Mouse (Mus musculus): ENCODE data around the gene 1700122O11Rik. TPM values are rescaled to one million over a fixed set of nuclear protein-coding genes. Genes with fewer than 3 reads are reported as not detected.

Gene 1700122O11Rik
- polyA plus RNA-seq, 1 experiment from 2014 or later = not detected

DNA sequence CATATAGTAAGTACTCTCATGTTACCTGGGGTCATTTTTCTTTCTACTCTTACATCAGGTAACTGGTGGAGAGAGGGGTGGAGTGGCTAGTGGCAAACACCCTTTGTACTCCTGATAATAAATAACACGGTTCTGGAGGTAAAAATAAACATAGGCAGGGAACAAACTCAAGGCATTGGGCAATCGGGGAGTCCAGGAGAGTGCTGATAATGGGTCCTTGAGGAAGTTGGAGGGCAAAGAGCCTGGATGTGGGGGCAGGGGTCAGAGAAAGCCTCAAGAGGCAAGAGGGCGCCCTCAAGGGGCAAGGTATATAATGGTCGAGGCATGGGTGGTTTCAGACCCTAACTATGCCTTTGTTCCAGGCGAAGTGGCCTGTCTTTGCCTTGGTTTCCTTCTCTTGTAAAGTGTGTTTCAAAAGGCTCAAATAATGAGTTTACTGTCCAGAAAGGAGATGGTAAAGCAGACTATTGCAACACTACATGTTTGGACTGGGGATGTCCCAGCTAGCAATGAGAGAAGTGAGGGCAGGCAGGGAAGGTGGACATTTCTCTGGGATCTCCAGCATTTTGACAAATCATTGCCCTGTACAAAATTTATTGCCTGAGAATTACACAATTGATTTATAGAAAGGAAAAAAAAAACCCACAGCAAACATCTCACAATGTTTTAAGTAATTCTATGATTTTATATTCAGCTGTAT lies 13.7 kb upstream of the 1700122O11Rik start:
- POLR2A ChIA-PET = no interaction called here
- ATAC-seq = no peak
- in situ Hi-C loops (cut with MboI; ENCODE audit: low pct_unique_long_range_greater_than_20kb) = no loop called here

GRCm38 (mm10) chr17:48045631-48046030 lies 7.5 kb upstream of the 1700122O11Rik start:
- CTCF ChIA-PET = interaction anchor here (0.8 to 1.2 kb wide), 2 partner anchors 12 to 55 kb away, joined by 3 to 4 read pairs; no protein-coding TSS in a partner anchor
- TF ChIP-seq CTCF (IDR thresholded peaks at IDR 0.05) = peak; percentile 78
- in situ Hi-C loops (cut with MboI; ENCODE audit: low pct_unique_long_range_greater_than_20kb) = loop anchor here (10.0 kb wide), 1 partner anchor 161 kb away; no protein-coding TSS in a partner anchor
- DNase-seq (ENCODE audit: low read depth, low spot score) (no peak), ATAC-seq (no peak)
- POLR2A ChIA-PET = no interaction called here
- H3K27me3 ChIP-seq = peaks cover 3% of the 10 kb centered on the region

More for the DNA sequence above, 13.7 kb upstream of the 1700122O11Rik start:
- DNase-seq (ENCODE audit: low read depth, low spot score) = no peak
- CTCF ChIA-PET = no interaction called here
- TF ChIP-seq CTCF (IDR thresholded peaks at IDR 0.05) = no peak
- H3K27me3 ChIP-seq = peaks cover 17% of the 10 kb centered on the region

DNA sequence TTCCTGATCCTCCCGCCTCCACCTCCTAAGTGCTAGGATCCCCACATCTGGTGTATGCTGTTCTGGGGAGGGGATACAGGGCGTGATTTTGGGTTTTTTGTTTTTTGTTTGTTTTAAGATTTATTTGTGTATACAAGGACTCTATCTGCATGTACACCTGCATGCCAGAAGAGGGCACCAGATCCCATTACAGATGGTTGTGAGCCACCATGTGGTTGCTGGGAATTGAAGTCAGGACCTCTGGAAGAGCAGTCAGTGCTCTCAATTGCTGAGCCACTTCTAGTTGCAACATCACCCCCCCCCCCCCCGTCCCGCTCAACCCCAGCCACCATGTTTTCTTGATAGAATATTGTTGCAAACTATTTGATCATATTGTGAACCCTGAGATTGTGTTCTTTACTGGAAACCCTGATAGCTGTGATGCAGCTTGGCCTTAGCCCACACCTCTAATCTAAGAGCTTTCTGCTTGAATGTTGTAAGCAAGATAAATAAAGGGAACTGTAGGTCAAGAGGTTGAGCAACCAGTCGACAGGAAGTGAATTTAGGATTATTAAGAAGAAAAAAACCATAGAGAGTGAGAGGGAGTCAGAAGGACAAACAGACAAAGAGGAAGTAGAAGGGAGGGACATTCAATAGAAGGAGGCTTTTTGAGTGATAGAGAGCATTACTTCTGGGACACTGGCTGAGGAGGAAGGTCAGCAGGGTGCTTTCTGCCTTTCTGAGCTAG lies 5.2 kb upstream of the 1700122O11Rik start:
- H3K27me3 ChIP-seq = no peaks in the 10 kb centered on the region
- CTCF ChIA-PET = no interaction called here
- DNase-seq (ENCODE audit: low read depth, low spot score) = no peak
- POLR2A ChIA-PET = no interaction called here
- no peak for ATAC-seq
- in situ Hi-C loops (cut with MboI; ENCODE audit: low pct_unique_long_range_greater_than_20kb) = loop anchor here (10.0 kb wide), 1 partner anchor 159 kb away; no protein-coding TSS in a partner anchor
- no peak for TF ChIP-seq CTCF (IDR thresholded peaks at IDR 0.05)

DNA sequence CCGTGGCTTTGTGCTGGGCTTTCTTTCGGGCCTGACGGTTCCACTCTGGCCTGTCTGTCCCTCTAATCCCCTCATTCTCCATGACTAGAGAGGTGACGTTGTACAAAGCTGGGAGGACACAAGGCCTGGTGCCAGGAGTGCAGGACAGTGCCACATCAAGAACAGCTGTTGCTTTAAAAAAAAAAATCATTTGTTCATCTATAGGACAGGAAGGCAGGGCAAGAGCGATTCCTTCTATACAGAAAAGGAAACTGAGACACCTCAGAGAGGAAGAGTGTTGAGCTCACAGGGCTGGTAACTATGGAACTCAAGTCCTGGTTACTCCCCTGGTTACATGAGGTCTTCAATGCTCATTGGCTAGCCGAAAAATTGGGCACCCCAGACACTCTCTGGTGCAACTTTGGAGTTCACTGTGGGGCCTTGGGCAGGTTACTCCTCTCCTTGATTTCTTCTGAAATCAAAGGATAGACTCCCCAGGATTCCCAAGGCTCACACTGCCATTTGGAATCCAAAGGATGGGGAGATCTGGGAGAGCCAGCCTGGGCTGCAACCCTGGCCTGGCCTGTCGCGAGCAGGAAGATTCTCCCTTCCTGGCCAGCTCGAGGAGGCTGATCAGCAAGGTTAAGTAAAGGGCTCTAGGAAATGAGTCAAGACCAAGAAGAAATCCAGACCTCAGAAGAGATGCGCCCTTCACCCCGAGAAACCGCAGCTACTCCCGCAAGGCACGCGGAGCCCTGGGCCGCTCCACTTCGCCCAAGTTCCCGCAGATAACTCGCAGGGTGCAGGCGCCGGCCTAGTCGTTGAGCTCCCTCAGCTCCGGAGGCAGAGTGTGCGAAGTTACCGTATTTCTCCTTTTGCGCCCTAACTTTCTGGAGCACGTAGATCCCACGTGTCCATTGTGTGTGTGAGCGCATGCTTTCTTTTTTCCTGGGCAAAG lies 3.5 kb upstream of the 1700122O11Rik start:
- ATAC-seq (no peak), DNase-seq (ENCODE audit: low read depth, low spot score) (no peak)
- in situ Hi-C loops (cut with MboI; ENCODE audit: low pct_unique_long_range_greater_than_20kb) = loop anchor here (10.0 kb wide), 1 partner anchor 157 kb away; no protein-coding TSS in a partner anchor
- CTCF ChIA-PET = no interaction called here
- no peaks in the 10 kb centered on the region for H3K27me3 ChIP-seq
- POLR2A ChIA-PET = no interaction called here
- no peak for TF ChIP-seq CTCF (IDR thresholded peaks at IDR 0.05)

DNA sequence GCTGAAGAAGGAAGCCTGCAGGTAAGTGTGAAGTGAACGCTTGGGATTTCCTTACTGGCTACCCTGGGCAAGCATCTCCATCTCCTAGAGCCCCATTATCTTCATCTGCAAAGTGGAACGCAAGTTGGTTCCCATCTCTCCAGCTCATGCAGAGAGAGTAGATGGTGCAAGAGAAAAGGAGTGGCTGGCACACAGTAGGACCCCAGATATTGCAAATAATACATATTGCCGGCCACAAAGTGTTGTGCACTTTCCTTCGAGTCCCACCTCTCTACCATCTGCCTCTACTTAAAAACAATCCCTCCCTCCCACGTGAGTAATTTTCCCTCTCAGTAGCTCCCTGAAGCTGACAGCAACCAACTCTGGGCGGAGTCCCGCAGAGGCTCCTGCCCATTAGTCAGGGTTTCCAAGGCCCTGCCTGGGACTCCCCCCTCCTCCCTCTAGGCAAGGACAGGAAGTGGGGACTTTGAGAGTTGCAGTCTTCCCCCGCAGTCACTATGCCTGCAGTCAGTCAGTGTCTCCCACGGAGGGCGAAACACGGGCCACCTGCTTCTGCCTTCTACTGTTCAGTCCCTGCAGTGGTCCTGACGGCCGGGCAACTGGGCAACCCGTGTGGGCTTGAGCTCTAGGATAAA lies 1.3 kb upstream of the 1700122O11Rik start:
- DNase-seq (ENCODE audit: low read depth, low spot score) = no peak
- H3K27me3 ChIP-seq = no peaks in the 10 kb centered on the region
- TF ChIP-seq CTCF (IDR thresholded peaks at IDR 0.05) = no peak
- in situ Hi-C loops (cut with MboI; ENCODE audit: low pct_unique_long_range_greater_than_20kb) = loop anchor here (5.0 kb wide), 1 partner anchor 107 kb away; no protein-coding TSS in a partner anchor
- POLR2A ChIA-PET = no interaction called here
- ATAC-seq = no peak
- CTCF ChIA-PET = no interaction called here

- POLR2A ChIA-PET = interaction anchor here (0.6 kb wide), 1 partner anchor 68 kb away, joined by 3 read pairs; no protein-coding TSS in a partner anchor
- DNase-seq (ENCODE audit: low read depth, low spot score) (no peak), ATAC-seq (no peak)
- no peak for TF ChIP-seq CTCF (IDR thresholded peaks at IDR 0.05)
- CTCF ChIA-PET = no interaction called here
- H3K27me3 ChIP-seq = no peaks in the 10 kb centered on the region
- in situ Hi-C loops (cut with MboI; ENCODE audit: low pct_unique_long_range_greater_than_20kb) = loop anchor here (5.0 kb wide), 1 partner anchor 105 kb away; no protein-coding TSS in a partner anchor
These were observed 1.2 kb downstream of the 1700122O11Rik start for GRCm38 (mm10) chr17:48036921-48037320.

DNA sequence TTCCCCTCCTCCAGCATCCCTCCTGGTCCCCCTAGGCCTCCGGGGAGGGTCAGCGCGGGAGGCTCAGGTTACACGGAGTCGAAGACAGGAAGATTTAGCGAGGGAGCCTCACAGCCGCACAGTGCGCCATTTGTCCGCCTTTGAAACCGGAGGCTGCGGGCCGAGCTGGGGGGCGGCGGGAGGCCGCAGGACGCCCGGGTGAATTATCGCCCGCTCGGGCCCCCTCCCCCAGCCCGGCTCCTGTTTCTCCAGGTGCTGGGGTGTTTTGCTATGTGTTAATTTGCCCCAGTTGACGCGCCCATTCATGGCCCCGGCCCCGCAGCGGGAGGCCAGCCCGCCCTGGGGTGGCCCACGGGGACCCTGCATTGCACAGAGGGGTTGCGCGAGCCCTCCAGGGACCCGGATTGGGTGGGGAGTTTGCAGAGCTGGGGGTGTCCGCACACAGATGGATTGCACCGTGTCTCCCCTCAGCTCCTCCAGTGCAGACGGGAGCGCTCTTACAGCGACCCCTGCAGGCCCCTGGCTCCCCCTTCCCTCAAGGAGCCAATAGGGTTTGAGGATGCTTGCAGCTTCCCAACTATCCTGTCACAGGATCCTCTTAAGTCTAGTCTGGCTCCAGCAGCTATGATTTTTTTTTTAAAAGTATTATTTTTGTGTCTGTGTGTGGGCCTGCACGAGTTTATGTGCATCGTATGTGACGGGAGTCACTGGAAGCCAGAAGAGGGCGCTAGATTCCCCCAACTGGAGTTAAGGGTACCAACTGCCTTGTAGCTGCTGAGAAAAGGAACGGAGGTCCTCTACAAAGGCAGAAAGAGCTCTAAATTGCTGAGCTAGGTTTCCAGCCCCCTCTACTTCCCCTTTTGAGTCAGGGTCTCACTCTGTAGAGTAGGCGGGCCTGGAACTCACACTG lies 6.3 kb downstream of the 1700122O11Rik start:
- peaks cover 8% of the 10 kb centered on the region for H3K27me3 ChIP-seq
- ATAC-seq (no peak), DNase-seq (ENCODE audit: low read depth, low spot score) (no peak)
- in situ Hi-C loops (cut with MboI; ENCODE audit: low pct_unique_long_range_greater_than_20kb) = no loop called here
- POLR2A ChIA-PET = no interaction called here
- CTCF ChIA-PET = no interaction called here
- no peak for TF ChIP-seq CTCF (IDR thresholded peaks at IDR 0.05)

DNA sequence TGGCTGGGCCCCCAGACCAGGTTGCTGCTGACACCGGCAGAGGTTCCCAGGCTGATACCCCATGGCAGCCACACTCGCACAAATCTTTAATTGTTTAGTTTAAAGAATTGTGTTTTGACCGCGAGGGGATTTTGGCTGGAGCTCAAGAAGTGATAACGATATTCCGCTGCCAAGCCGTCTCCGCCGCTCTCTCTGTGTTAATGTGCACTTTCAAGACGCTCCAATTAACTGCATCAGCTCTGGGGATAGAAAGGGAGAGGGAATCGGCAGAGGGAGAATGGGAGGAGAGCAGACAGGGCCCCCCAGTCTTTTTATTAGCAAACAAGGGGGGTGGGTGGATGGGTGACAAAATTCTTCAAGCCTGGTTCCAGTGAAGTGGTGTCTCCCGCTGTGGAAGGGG lies 8.9 kb downstream of the 1700122O11Rik start:
- DNase-seq (ENCODE audit: low read depth, low spot score) (no peak), ATAC-seq (no peak)
- in situ Hi-C loops (cut with MboI; ENCODE audit: low pct_unique_long_range_greater_than_20kb) = no loop called here
- ChIA-PET CTCF (no interaction called here), POLR2A (no interaction called here)
- H3K27me3 ChIP-seq = peaks cover 8% of the 10 kb centered on the region
- no peak for TF ChIP-seq CTCF (IDR thresholded peaks at IDR 0.05)

DNA sequence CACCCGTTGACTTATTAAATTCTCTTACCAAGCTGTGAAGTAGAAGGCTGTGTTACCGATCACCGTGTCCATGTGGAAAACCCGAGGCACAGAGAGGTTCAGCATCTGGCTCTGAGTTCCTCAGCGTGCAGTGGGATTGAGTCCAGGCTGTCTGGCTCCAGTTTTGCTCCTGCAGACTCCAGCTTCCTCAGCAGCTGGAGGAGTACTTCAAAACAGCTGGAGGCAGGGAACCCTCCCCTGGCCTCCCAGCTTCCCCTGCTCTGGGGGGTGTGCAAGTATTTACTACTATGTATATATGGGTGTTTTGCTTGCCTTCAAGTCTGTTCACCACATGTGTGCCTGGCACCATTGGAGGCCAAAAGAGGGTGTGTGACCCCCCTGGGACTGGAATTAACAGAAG lies 9.8 kb downstream of the 1700122O11Rik start:
- ChIA-PET POLR2A (no interaction called here), CTCF (no interaction called here)
- H3K27me3 ChIP-seq = peaks cover 11% of the 10 kb centered on the region
- DNase-seq (ENCODE audit: low read depth, low spot score) (no peak), ATAC-seq (no peak)
- in situ Hi-C loops (cut with MboI; ENCODE audit: low pct_unique_long_range_greater_than_20kb) = no loop called here
- TF ChIP-seq CTCF (IDR thresholded peaks at IDR 0.05) = no peak
